Mouse (Mus musculus) kidney, postnatal 0 days (tissue): ENCODE data around the gene A830031A19Rik. TPM values are rescaled to one million over a fixed set of nuclear protein-coding genes. Genes with fewer than 3 reads are reported as not detected.

Source experiments
- ATAC-seq: fragments of 200-750 bp; cut with Nextera tagmentation; replicated peaks from 2 replicates; pipeline ENCODE4 v1.8.0; 2017; ENCODE audit warnings: low read depth, moderate number of reproducible peaks, moderate TSS enrichment, moderate library complexity; ENCODE audit not compliant: low FRiP score
- DNase-seq: peaks from one replicate; pipeline ENCODE4 v3.0.0-alpha.2; 2016; ENCODE audit warnings: low spot score
- H3K27ac ChIP-seq: fragments of 300-500 bp; sonication (generic); 2 replicates; pipeline ENCODE4 v1.5.1; 2014; ENCODE audit warnings: mild to moderate bottlenecking
- H3K27me3 ChIP-seq: fragments of 300-500 bp; sonication (generic); 2 replicates; pipeline ENCODE4 v1.6.1; 2014; ENCODE audit warnings: low read length, mixed read lengths; ENCODE audit not compliant: insufficient read depth
- H3K36me3 ChIP-seq: fragments of 300-500 bp; sonication (generic); 2 replicates; pipeline ENCODE4 v1.6.1; 2014; ENCODE audit warnings: low read length, mixed read lengths; ENCODE audit not compliant: insufficient read depth
- H3K4me1 ChIP-seq: fragments of 300-500 bp; sonication (generic); replicated peaks from 2 replicates; pipeline ENCODE4 v1.6.1; 2014; ENCODE audit warnings: antibody characterized with exemption, low read length, mixed read lengths; ENCODE audit not compliant: insufficient read depth
- H3K4me2 ChIP-seq: fragments of 300-500 bp; sonication (generic); 2 replicates; pipeline ENCODE4 v1.6.1; 2014; ENCODE audit warnings: mild to moderate bottlenecking, low read length, moderate library complexity, mixed read lengths
- H3K4me3 ChIP-seq: fragments of 300-500 bp; sonication (generic); replicated peaks from 2 replicates; pipeline ENCODE4 v1.5.1; 2014; ENCODE audit warnings: low read depth, low read length
- H3K9ac ChIP-seq: fragments of 300-500 bp; sonication (generic); 2 replicates; pipeline ENCODE4 v1.6.1; 2014; ENCODE audit warnings: low read depth, low read length
- H3K9me3 ChIP-seq: fragments of 300-500 bp; sonication (generic); replicated peaks from 2 replicates; pipeline ENCODE4 v1.6.1; 2016; ENCODE audit warnings: low read length, inconsistent platforms, mixed read lengths
- CTCF ChIP-seq: IDR thresholded peaks from 2 replicates; pipeline ENCODE4 v1.5.1; 2016; ENCODE audit warnings: antibody characterized with exemption, low read depth, mild to moderate bottlenecking, moderate library complexity
- WGBS: fragments of 180-500 bp; shearing (Covaris S2); extraction: QIAGEN DNeasy Blood & Tissue Kit; methylation state at CpG from one replicate; pipeline ENCODE4 v1.1.7; 2014; 5-methylcytosine and 5-hydroxymethylcytosine counted together
- polyA plus RNA-seq: library from polyadenylated mRNA; unstranded; fragments of >200 nt; fragmentation: Nextera tagmentation; extraction: Ambion mirVana; gene quantifications from 2 replicates; pipeline ENCODE4 v1.2.1, GENCODE M21; 2015

The A830031A19Rik gene
- polyA plus RNA-seq, 1 experiment from 2014 or later: not detected

DNA sequence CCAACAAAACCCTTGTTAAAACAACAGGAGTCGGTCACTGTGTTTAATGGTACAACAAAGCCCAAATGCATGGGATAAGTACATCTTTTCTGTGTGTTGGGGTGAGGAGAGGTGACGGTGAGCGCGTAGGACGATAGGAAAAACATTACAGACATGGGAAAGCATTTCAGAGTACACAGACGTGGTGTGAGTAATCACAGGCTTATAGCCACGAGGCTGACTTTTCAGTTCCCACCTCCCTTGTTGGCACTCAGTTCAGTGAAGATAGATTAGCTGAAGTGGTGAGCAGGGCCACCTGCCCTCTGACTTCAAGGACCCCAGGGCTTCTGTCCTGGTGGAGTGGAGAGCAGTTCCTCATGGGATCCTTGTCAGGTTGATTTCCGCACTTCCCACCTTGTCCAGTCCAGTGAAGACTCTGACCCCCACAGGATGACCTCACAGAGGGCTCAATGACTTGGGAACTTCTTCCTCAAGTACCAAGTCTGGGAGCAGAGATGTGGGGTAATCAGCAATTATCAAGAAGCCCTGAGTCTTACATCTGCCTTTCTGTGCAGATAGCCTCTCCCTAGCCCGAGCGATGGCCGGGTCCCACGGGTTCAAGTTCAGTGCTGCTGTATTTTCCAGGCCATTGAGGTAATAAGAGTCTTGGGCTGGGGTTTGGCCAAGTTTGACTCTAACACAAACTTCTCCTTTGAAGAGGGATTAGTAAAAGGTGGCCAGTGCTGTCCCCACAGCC, 40.3 kb upstream of the A830031A19Rik start:
- H3K27ac ChIP-seq: no peak overlapping the region

DNA sequence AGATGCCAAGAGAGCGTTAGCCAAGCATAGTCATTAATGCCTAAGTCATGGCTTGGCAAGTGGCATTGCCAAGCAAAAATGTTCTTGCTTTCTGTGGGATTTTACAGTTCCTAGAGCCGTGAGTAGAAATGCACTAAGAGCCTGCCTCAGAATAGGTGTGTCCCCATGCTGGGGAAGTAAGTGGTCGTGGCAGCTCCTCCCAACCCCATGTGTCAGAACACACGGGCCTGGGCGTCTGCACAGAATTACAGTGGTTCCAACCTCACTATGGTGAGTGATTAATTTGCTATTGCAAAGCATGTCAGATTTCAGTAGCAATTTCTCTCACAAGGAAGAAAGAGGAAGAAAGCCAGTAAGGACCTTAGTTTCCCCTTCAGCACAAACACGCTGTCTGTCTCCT, 36.9 kb upstream of the A830031A19Rik start:
- Histone ChIP-seq H3K9ac (no peak overlapping the region), H3K27ac (no peak overlapping the region), H3K9me3 (no peaks in the 10 kb centered on the region), H3K4me1 (no peaks in the 10 kb centered on the region), H3K4me2 (no peak overlapping the region), H3K27me3 (no peaks in the 10 kb centered on the region), H3K36me3 (no peaks in the 10 kb centered on the region), H3K4me3 (no peak overlapping the region)
- DNase-seq (no peak), ATAC-seq (no peak)
- no peak for TF ChIP-seq CTCF
- 58% methylated on average over 6 of the region's 6 CpGs for WGBS

More for the DNA sequence above, 40.3 kb upstream of the A830031A19Rik start:
- 74% methylated on average over 12 of the region's 12 CpGs for WGBS
- Histone ChIP-seq H3K27me3 (no peaks in the 10 kb centered on the region), H3K4me3 (no peak overlapping the region), H3K4me1 (no peaks in the 10 kb centered on the region), H3K4me2 (no peak overlapping the region), H3K9me3 (no peaks in the 10 kb centered on the region), H3K36me3 (no peaks in the 10 kb centered on the region), H3K9ac (no peak overlapping the region)
- DNase-seq: no peak
- no peak for ATAC-seq
- no peak for TF ChIP-seq CTCF

DNA sequence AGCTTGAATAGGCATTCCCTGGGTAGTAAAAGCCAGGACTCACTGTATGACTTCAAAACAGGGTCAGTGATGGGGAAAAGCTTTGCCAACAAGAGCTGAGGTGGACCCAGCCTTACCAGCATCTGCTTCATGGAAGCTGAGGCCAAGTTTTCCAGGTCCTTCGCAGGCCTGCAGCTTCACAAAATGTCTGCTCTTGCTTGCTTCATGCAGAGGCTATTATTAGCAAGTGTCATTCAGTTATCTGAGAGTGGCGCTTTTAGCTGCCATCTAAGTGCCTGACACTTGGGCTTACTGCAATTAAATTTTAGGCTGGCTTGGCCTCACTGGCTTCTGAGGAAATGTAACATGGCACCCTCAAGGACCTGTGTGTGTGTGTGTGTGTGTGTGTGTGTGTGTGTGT, 35.3 kb upstream of the A830031A19Rik start:
- no peaks in the 10 kb centered on the region for H3K9me3 ChIP-seq

DNA sequence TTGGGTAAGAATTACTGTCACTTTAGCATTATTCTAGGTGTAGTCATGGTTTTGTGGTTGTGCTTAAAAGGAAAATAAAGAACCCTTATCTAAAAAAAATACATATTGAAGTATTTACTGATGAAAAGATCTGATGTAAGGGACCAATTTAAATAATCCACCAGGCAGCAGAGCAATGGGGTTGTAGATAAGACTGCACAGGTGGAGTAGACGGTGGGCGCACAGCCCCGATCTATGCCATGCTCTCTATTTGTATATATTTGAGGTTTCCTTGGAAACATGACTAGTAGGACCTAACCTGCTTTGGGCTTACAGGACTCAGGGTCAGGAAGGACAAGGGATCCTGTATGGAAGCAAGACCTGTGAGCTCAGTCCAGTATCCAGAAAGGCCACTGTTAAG, 34.5 kb upstream of the A830031A19Rik start:
- no peak for TF ChIP-seq CTCF
- no peak for ATAC-seq
- H3K27ac ChIP-seq: no peak overlapping the region
- no peak for DNase-seq
- no peak overlapping the region for H3K4me2 ChIP-seq
- H3K36me3 ChIP-seq: no peaks in the 10 kb centered on the region
- H3K9ac ChIP-seq: no peak overlapping the region
- H3K27me3 ChIP-seq: no peaks in the 10 kb centered on the region
- no peaks in the 10 kb centered on the region for H3K4me1 ChIP-seq
- no peak overlapping the region for H3K4me3 ChIP-seq
- H3K9me3 ChIP-seq: no peaks in the 10 kb centered on the region
- 87% methylated on average over 3 of the region's 3 CpGs for WGBS

More for the DNA sequence above, 35.3 kb upstream of the A830031A19Rik start:
- ATAC-seq (no peak), DNase-seq (no peak)
- Histone ChIP-seq H3K27ac (no peak overlapping the region), H3K4me1 (no peaks in the 10 kb centered on the region), H3K36me3 (no peaks in the 10 kb centered on the region), H3K4me3 (no peak overlapping the region), H3K27me3 (no peaks in the 10 kb centered on the region), H3K9ac (no peak overlapping the region), H3K4me2 (no peak overlapping the region)
- 91% methylated on average over 2 of the region's 2 CpGs for WGBS
- TF ChIP-seq CTCF: no peak

DNA sequence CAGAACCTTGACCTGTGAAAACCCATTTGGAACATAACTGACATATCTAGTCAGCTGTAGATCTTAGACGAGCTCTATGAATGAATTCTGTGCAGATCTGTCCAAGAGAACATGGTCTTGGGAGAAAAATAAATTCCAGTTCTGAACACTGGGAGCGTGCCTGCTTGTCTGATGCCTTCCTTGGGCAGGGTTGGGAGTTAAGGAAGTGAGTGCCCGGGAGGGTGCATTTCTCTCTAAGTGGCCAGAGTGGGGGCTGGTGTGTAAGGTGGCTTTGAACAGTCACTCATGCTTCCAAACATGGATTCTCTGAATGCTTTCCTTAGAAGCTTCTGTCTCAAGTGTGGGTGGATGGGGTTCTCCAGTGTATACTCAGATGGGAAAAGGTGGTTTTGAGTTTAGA, 34.1 kb upstream of the A830031A19Rik start:
- Histone ChIP-seq H3K9me3 (no peaks in the 10 kb centered on the region), H3K27me3 (no peaks in the 10 kb centered on the region), H3K4me3 (no peak overlapping the region), H3K4me2 (no peak overlapping the region), H3K27ac (no peak overlapping the region), H3K9ac (no peak overlapping the region), H3K36me3 (no peaks in the 10 kb centered on the region), H3K4me1 (no peaks in the 10 kb centered on the region)
- DNase-seq (no peak), ATAC-seq (no peak)
- 70% methylated on average over 3 of the region's 3 CpGs for WGBS
- no peak; the same call in 1 of the 2 replicates for TF ChIP-seq CTCF

DNA sequence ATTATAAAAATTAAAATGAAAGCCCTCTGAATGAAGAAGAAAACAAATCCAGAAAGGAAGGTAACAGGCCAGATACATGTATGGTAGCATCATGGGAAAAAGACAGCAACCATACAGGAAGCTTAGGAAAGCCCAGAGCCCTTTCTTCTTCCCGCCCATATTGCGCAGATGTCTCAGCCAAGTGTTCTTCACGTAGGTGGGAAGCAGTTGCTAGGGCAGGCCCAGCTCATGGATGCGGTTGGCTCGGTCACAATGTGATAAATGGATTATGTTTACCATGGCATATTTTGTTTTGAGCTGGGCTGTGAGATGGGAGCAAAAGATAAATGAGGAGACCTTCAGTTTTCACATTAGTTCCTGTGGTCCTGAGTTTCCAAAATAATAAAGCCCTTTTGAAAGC, 32.6 kb upstream of the A830031A19Rik start:
- H3K9me3 ChIP-seq: no peaks in the 10 kb centered on the region
- DNase-seq: no peak
- no peak overlapping the region for H3K4me3 ChIP-seq
- WGBS: 93% methylated on average over 5 of the region's 5 CpGs
- no peak overlapping the region for H3K9ac ChIP-seq
- no peaks in the 10 kb centered on the region for H3K36me3 ChIP-seq
- no peak overlapping the region for H3K27ac ChIP-seq
- no peaks in the 10 kb centered on the region for H3K4me1 ChIP-seq
- no peak overlapping the region for H3K4me2 ChIP-seq
- ATAC-seq: no peak
- H3K27me3 ChIP-seq: no peaks in the 10 kb centered on the region
- no peak for TF ChIP-seq CTCF
